Mouse (Mus musculus): ENCODE results near the gene Jaml. TPM values are rescaled to one million over a fixed set of nuclear protein-coding genes. Genes with fewer than 3 reads are reported as not detected.
A peak's percentile ranks its signal among the peaks of the same experiment; 100 is the strongest.

Jaml gene
- polyA plus RNA-seq, 1 experiment from 2014 or later, result 0.30 TPM

DNA sequence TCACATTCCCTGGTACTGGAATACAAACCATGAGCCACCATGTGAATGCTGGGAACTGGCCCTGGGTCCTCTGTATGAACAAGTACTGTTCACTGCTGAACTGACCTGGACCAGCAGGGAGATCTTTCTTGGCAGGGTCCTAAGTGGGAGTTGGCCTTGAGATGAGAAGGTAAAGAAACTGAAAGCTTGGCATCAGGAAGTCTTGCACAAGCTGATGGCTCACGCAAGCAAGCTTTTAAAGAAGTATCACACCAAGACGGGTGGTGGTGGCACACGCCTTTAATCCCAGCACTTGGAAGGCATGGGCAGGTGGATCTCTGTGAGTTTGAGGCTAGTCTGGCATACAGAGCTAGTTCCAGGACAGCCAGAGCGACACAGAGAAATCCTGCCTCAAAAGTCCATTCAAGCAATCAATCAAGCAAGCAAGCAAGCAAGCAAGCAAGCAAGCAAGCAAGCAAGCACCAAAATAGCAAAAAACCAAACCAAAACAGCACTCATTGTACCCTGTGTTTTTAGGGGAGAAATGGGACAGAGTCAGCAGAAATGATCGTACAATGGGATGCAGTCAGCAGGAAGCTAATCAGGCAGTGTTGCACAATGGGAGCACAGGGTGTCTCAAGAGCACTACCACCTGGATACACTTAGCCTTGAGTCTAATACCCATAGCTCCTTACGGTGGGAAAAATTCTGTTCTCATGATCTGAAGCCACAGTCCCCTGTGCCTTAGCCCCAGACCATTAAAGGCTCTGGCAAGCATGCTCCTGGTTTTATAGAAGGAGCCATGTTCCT, 16.4 kb downstream of the Jaml start:
- ATAC-seq (ENCODE audit: insufficient read depth), result no peak
- TF ChIP-seq CTCF (IDR thresholded peaks at IDR 0.05; ENCODE audit: low read depth), result no peak

DNA sequence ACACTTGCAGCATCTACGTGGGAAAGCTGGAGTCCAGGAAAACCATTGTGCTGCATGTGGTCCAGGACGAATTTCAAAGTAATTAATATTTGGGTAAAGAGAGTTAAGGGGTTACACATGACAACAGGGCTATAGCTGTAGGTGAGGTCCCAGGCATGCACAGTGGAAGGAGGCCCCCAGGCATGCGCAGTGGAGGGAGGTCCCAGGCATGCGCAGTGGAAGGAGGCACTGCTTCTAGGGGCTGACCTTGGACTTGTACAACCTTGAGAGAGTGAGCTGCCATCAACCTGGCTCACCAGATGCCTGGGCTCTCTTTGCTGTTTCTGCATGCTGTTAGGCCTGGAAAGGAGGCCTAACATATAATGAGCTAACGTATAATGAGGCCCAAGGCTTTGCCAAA, 18.9 kb downstream of the Jaml start:
- 83% methylated on average over 5 of the region's 5 CpGs for WGBS
- Histone ChIP-seq H3K27ac (ENCODE audit: low read depth) (no peak overlapping the region), H3K36me3 (ENCODE audit: insufficient read depth) (no peaks in the 10 kb centered on the region), H3K9me3 (ENCODE audit: low read depth, low read length) (no peaks in the 10 kb centered on the region), H3K4me2 (no peak overlapping the region), H3K4me3 (ENCODE audit: low read depth, low read length) (no peak overlapping the region), H3K4me1 (ENCODE audit: insufficient read depth) (no peaks in the 10 kb centered on the region), H3K9ac (no peak overlapping the region), H3K27me3 (ENCODE audit: insufficient read depth, low read length) (no peaks in the 10 kb centered on the region)
- TF ChIP-seq CTCF (IDR thresholded peaks at IDR 0.05; ENCODE audit: low read depth), result no peak
- no peak for ATAC-seq (ENCODE audit: insufficient read depth)
- no peak for DNase-seq

More for the DNA sequence above, 16.4 kb downstream of the Jaml start:
- Histone ChIP-seq H3K27ac (ENCODE audit: low read depth) (no peak overlapping the region), H3K4me2 (no peak overlapping the region), H3K4me3 (ENCODE audit: low read depth, low read length) (no peak overlapping the region), H3K27me3 (ENCODE audit: insufficient read depth, low read length) (no peaks in the 10 kb centered on the region), H3K9ac (no peak overlapping the region), H3K9me3 (ENCODE audit: low read depth, low read length) (no peaks in the 10 kb centered on the region), H3K4me1 (ENCODE audit: insufficient read depth) (no peaks in the 10 kb centered on the region), H3K36me3 (ENCODE audit: insufficient read depth) (no peaks in the 10 kb centered on the region)
- peak; percentile 26 for DNase-seq
- 66% methylated on average over 6 of the region's 6 CpGs for WGBS

DNA sequence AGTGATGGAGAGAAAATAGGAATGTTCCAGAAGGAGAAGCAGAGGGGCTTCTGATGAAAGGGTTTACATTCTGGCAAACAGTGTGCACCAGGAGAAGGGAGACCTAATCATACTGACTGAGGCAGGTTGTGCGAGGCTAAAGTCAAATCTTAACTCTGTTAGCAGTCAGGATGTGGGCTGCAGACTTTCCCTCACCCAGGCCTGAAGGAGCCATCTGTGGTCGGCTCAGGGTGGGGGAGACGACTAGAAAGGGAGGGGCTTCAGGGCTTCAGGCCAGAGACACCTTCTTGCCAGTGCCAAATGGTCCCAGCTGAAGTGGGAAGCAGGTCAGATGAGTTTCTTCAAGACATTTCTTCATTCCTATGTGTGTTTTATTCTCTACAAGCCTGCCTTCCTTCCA, 19.4 kb downstream of the Jaml start:
- Histone ChIP-seq H3K9ac (no peak overlapping the region), H3K36me3 (ENCODE audit: insufficient read depth) (no peaks in the 10 kb centered on the region), H3K9me3 (ENCODE audit: low read depth, low read length) (no peaks in the 10 kb centered on the region), H3K27ac (ENCODE audit: low read depth) (no peak overlapping the region), H3K4me2 (no peak overlapping the region), H3K4me3 (ENCODE audit: low read depth, low read length) (no peak overlapping the region), H3K27me3 (ENCODE audit: insufficient read depth, low read length) (no peaks in the 10 kb centered on the region), H3K4me1 (ENCODE audit: insufficient read depth) (no peaks in the 10 kb centered on the region)
- 26% methylated on average over 3 of the region's 3 CpGs for WGBS
- no peak for DNase-seq
- ATAC-seq (ENCODE audit: insufficient read depth), result no peak
- no peak for TF ChIP-seq CTCF (IDR thresholded peaks at IDR 0.05; ENCODE audit: low read depth)

GRCm38 (mm10) chr9:45102528-45102927, 23.5 kb downstream of the Jaml start:
- TF ChIP-seq CTCF (IDR thresholded peaks at IDR 0.05; ENCODE audit: low read depth), result no peak
- H3K4me2 ChIP-seq, result no peak overlapping the region
- ATAC-seq (ENCODE audit: insufficient read depth), result no peak
- no peaks in the 10 kb centered on the region for H3K9me3 ChIP-seq (ENCODE audit: low read depth, low read length)
- H3K36me3 ChIP-seq (ENCODE audit: insufficient read depth), result no peaks in the 10 kb centered on the region
- no peak overlapping the region for H3K27ac ChIP-seq (ENCODE audit: low read depth)
- DNase-seq, result no peak
- no peak overlapping the region for H3K4me3 ChIP-seq (ENCODE audit: low read depth, low read length)
- 81% methylated on average over 1 of the region's 1 CpGs for WGBS
- H3K27me3 ChIP-seq (ENCODE audit: insufficient read depth, low read length), result no peaks in the 10 kb centered on the region
- H3K4me1 ChIP-seq (ENCODE audit: insufficient read depth), result no peaks in the 10 kb centered on the region
- no peak overlapping the region for H3K9ac ChIP-seq

DNA sequence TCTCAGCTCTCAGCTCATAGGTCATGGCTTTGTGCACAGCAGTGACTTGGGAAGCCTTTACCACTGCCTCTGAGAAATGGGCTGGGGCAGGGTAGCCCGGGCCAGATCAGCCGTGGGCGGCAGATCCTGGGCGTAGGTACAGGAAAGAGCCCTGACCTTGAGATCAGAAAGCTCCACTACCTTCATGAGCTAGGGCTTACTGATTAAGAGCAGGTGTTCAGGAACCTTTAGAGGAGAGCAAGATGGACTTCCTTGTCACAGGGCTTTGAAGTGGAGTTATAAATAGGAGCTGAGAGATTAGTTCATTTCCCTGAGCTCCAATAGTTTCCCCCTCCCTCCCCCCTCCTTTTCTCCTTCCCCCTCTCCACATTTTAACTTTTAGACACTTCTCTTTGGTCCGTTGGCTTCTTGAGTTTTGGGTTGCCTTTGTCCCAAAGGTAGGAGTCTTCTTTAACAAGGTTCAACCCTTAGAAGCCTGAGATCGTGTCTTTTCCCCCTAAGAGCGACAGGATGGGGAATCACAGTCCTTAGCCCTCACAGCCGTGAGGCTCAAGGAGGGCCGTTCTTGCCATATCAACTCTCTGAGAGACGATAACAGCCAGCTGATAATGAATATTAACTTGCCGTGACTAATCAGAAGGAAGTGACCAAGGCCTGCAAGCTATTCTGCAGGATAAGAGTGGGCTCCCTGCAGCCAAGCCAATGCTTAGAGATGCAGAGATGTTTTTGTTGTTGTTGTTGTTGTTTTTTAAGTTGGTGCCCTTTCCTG, 24.4 kb downstream of the Jaml start:
- H3K27ac ChIP-seq (ENCODE audit: low read depth), result no peak overlapping the region
- no peak overlapping the region for H3K4me2 ChIP-seq

GRCm38 (mm10) chr9:45105596-45106374, 26.8 kb downstream of the Jaml start:
- no peaks in the 10 kb centered on the region for H3K27me3 ChIP-seq (ENCODE audit: insufficient read depth, low read length)
- H3K9me3 ChIP-seq (ENCODE audit: low read depth, low read length), result no peaks in the 10 kb centered on the region
- TF ChIP-seq CTCF (IDR thresholded peaks at IDR 0.05; ENCODE audit: low read depth), result no peak
- H3K36me3 ChIP-seq (ENCODE audit: insufficient read depth), result no peaks in the 10 kb centered on the region
- H3K27ac ChIP-seq (ENCODE audit: low read depth), result no peak overlapping the region
- no peaks in the 10 kb centered on the region for H3K4me1 ChIP-seq (ENCODE audit: insufficient read depth)
- no peak overlapping the region for H3K9ac ChIP-seq
- ATAC-seq (ENCODE audit: insufficient read depth), result no peak
- no peak for DNase-seq
- no peak overlapping the region for H3K4me2 ChIP-seq
- 69% methylated on average over 2 of the region's 2 CpGs for WGBS
- H3K4me3 ChIP-seq (ENCODE audit: low read depth, low read length), result no peak overlapping the region

More for the DNA sequence above, 24.4 kb downstream of the Jaml start:
- TF ChIP-seq CTCF (IDR thresholded peaks at IDR 0.05; ENCODE audit: low read depth), result no peak
- Histone ChIP-seq H3K4me3 (ENCODE audit: low read depth, low read length) (no peak overlapping the region), H3K9me3 (ENCODE audit: low read depth, low read length) (no peaks in the 10 kb centered on the region), H3K9ac (no peak overlapping the region), H3K4me1 (ENCODE audit: insufficient read depth) (no peaks in the 10 kb centered on the region), H3K36me3 (ENCODE audit: insufficient read depth) (no peaks in the 10 kb centered on the region), H3K27me3 (ENCODE audit: insufficient read depth, low read length) (no peaks in the 10 kb centered on the region)
- WGBS, result 47% methylated on average over 11 of the region's 11 CpGs
- DNase-seq (no peak), ATAC-seq (ENCODE audit: insufficient read depth) (no peak)

Measured in lung, embryonic 14.5 days (tissue).